Mouse (Mus musculus) testis, adult 2 months (tissue): ENCODE results near the gene Fdx1l.
A peak's percentile ranks its signal among the peaks of the same experiment; 100 is the strongest.

Source experiments
- CTCF ChIP-seq: fragments of 200-500 bp; IDR thresholded peaks from 2 replicates; pipeline ENCODE4 v1.5.1; 2012; ENCODE audit warnings: low read depth, mild to moderate bottlenecking, inconsistent platforms, low read length, moderate library complexity; ENCODE audit not compliant: control insufficient read depth, insufficient read depth, insufficient replicate concordance
- POLR2A ChIP-seq: fragments of 200-500 bp; IDR thresholded peaks from 2 replicates; pipeline ENCODE4 v1.6.1; 2012; ENCODE audit warnings: low read depth, mild to moderate bottlenecking, inconsistent platforms, low read length, moderate library complexity; ENCODE audit not compliant: control insufficient read depth

DNA sequence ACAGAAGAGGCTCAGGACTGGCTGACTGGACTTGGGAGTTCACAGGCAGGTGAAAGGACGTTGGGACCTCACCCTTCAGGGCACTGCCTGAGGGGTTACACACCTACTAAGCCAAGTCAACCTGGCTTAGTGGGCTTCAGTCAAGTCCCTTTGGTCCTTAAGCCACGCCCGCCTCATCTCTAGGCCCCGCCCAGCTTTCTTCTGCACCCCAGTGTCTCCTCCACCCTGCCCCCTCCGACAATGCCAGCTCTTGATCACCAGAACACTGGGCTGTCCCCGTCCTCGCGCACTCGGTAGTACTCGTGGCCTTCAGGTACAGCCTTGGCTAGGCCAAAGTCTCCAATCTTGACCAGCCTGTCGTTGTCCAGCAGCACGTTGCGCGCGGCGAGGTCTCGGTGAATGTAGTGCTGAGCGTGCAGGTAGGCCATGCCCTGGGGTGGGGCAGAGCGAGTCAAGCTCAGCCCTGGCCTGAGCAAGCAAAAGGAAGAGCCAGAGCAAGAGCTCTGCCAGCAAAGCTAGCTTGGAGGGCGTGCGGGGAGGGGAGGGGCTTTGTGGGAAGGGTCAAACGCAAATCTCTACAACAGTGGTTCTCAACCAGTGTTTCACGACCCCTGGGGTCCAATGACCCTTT, 34.3 kb upstream of the Fdx1l start:
- 0 out of 2 replicates have a peak, but pooled peaks have one; percentile 3 for TF ChIP-seq CTCF
- TF ChIP-seq POLR2A = peak; percentile 12; the same call in 1 of the 2 replicates
